Mouse (Mus musculus) thymus, adult 2 months (tissue): Measurements from ENCODE around the gene Slc39a7.

ENCODE experiments used
- CTCF ChIP-seq: fragments of 200-500 bp; IDR thresholded peaks from 2 replicates; pipeline ENCODE4 v1.5.1; 2012; ENCODE audit warnings: mild to moderate bottlenecking, control low read depth, low read length, moderate library complexity, borderline replicate concordance; ENCODE audit not compliant: control insufficient read depth, poor library complexity, insufficient read depth; ENCODE audit errors: extremely low read depth
- POLR2A ChIP-seq: fragments of 200-500 bp; IDR thresholded peaks from 2 replicates; pipeline ENCODE4 v1.6.1; 2012; ENCODE audit warnings: mild to moderate bottlenecking, low read length, control low read depth, moderate library complexity; ENCODE audit not compliant: control insufficient read depth, poor library complexity, insufficient read depth; ENCODE audit errors: extremely low read depth

GRCm38 (mm10) chr17:34029890-34030595 is 1.4 kb downstream of the Slc39a7 start:
- TF ChIP-seq CTCF (no peak), POLR2A (no peak)
